ENCODE assay signal across 9 mouse cellular contexts in the genomic region with DNA sequence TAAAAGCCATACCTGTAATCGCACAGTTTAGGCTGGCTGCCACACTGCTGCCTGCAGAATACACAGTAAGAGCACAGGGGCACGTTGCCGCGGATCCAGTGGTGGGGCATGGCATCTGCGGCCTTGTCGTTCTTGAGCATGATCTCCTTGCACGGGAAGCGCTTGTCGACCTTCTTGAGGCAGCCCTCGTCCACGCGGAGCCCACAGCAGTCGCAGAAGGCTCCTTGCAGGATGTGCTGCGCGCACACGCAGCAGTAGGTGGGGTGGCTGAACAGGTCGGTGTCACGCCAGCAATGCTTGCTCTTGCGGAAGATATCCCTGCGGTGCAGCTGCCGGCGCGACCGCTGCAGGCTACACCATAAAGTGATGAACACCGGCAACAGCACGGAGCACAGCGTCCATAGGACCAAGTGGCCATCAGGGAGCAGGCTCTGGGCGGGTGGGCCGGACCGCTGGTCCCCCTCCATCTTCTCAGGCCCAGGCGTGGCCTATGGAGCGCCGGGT. TPM values are rescaled to one million over a fixed set of nuclear protein-coding genes. Genes with fewer than 3 reads are reported as not detected.
DNase-seq lines count a peak whose midpoint lies in the region; ATAC-seq and TF ChIP-seq lines count a peak whose summit lies in the region.
"Had no signal": no experiment of that assay in that cellular context is flagged by ENCODE, and none has a peak within 500 bp of the region (broad histone marks: within the 10 kb centered on the region; RNA-seq: fewer than 3 reads in every experiment).

No protein-coding gene starts in this region.

- peak overlapping the region; percentile 94 for H3K4me3 ChIP-seq in heart, embryonic 16.5 days (ENCODE audit: low read length)
- peak overlapping the region; percentile 79 for H3K4me3 ChIP-seq in limb, embryonic 14.5 days (replicated peaks; ENCODE audit: low read length)
- peak overlapping the region; percentile 93 for H3K4me3 ChIP-seq in midbrain, postnatal 0 days (ENCODE audit: low read depth, low read length)

- peaks cover 26% of the 10 kb centered on the region for H3K4me1 ChIP-seq in heart, embryonic 16.5 days (ENCODE audit: control insufficient read depth, insufficient read depth, low read length)
- H3K4me1 ChIP-seq in limb, embryonic 14.5 days (ENCODE audit: control insufficient read depth, insufficient read depth, low read length) = peaks cover 15% of the 10 kb centered on the region
- H3K4me1 ChIP-seq in midbrain, postnatal 0 days (ENCODE audit: insufficient read depth, low read length) = peaks cover 27% of the 10 kb centered on the region

- under 1% methylated on average over 33 of the region's 33 CpGs for WGBS in heart, embryonic 16.5 days
- WGBS in limb, embryonic 14.5 days = 0% methylated on average over 32 of the region's 33 CpGs
- under 1% methylated on average over 33 of the region's 33 CpGs for WGBS in midbrain, postnatal 0 days

- peak overlapping the region; percentile 92 for H3K9ac ChIP-seq in heart, embryonic 16.5 days (ENCODE audit: low read length)
- peak overlapping the region; percentile 78 for H3K9ac ChIP-seq in limb, embryonic 14.5 days (ENCODE audit: low read depth, low read length, severe bottlenecking)
- H3K9ac ChIP-seq in midbrain, postnatal 0 days (replicated peaks; ENCODE audit: low read length, poor library complexity, severe bottlenecking) = peak overlapping the region; percentile 97

- peak; percentile 11; the same call in 1 of the 2 replicates for TF ChIP-seq CTCF in midbrain, postnatal 0 days (IDR thresholded peaks at IDR 0.05)

- peak; percentile 34 to 51 for DNase-seq in adrenal gland, postnatal 36 days
- DNase-seq in adrenal gland, adult 18-20 months (ENCODE audit: low spot score in 2 of 2) = no peak
- DNase-seq in B cell, adult 2 months = peak; percentile 53 to 61
- peak; percentile 57 for DNase-seq in embryo, embryonic 11 days
- DNase-seq in limb, embryonic 14.5 days (ENCODE audit: low spot score) = no peak
- peak; percentile 26 for DNase-seq in midbrain, postnatal 0 days (ENCODE audit: low spot score)
- peak; percentile 67 to 76 for DNase-seq in thymus, adult 18-20 months

- no peaks in the 10 kb centered on the region for H3K9me3 ChIP-seq in heart, embryonic 16.5 days (replicated peaks; ENCODE audit: control insufficient read depth, low read length)
- no peaks in the 10 kb centered on the region for H3K9me3 ChIP-seq in limb, embryonic 14.5 days (ENCODE audit: control insufficient read depth, low read length)
- H3K9me3 ChIP-seq in midbrain, postnatal 0 days (ENCODE audit: low read length) = no peaks in the 10 kb centered on the region

- peak overlapping the region; percentile 74 for H3K27ac ChIP-seq in heart, embryonic 16.5 days (ENCODE audit: low read length)
- peak overlapping the region; percentile 61 for H3K27ac ChIP-seq in limb, embryonic 14.5 days (replicated peaks; ENCODE audit: low read depth, low read length)
- H3K27ac ChIP-seq in midbrain, postnatal 0 days (ENCODE audit: low read depth, low read length) = peak overlapping the region; percentile 88

- ATAC-seq in heart, embryonic 16.5 days (replicated peaks; ENCODE audit: extremely low read depth, insufficient read depth, low FRiP score) = peak; percentile 33
- ATAC-seq in limb, embryonic 14.5 days (ENCODE audit: low FRiP score, low read depth) = no peak; the same call in none of the 2 replicates
- ATAC-seq in midbrain, postnatal 0 days (ENCODE audit: low FRiP score) = peak; percentile 52; the same call in 1 of the 2 replicates

- no peak for TF ChIP-seq POLR2A in limb, embryonic 14.5 days (IDR thresholded peaks at IDR 0.05; ENCODE audit: borderline replicate concordance, extremely low read depth, insufficient read depth, insufficient read length)

- H3K36me3 ChIP-seq in heart, embryonic 16.5 days (ENCODE audit: control insufficient read depth, insufficient read depth) = no peaks in the 10 kb centered on the region
- H3K36me3 ChIP-seq in limb, embryonic 14.5 days (ENCODE audit: control insufficient read depth, insufficient read depth, low read length) = no peaks in the 10 kb centered on the region
- H3K36me3 ChIP-seq in midbrain, postnatal 0 days (ENCODE audit: insufficient read depth, low read length) = no peaks in the 10 kb centered on the region

- no peaks in the 10 kb centered on the region for H3K27me3 ChIP-seq in heart, embryonic 16.5 days (ENCODE audit: control insufficient read depth, insufficient read depth, low read length)
- H3K27me3 ChIP-seq in limb, embryonic 14.5 days (ENCODE audit: control insufficient read depth, insufficient read depth, low read length) = no peaks in the 10 kb centered on the region
- no peaks in the 10 kb centered on the region for H3K27me3 ChIP-seq in midbrain, postnatal 0 days (ENCODE audit: insufficient read depth, low read length)

- H3K4me2 ChIP-seq in heart, embryonic 16.5 days (ENCODE audit: low read depth, low read length) = peak overlapping the region; percentile 88
- peak overlapping the region; percentile 83 for H3K4me2 ChIP-seq in limb, embryonic 14.5 days (replicated peaks; ENCODE audit: low read depth, low read length, severe bottlenecking)
- H3K4me2 ChIP-seq in midbrain, postnatal 0 days (ENCODE audit: low read depth, low read length, poor library complexity, severe bottlenecking) = peak overlapping the region; percentile 88

RNA-seq across cellular contexts. Expression of gene Dgke, which starts 6.7 kb away (rescaled TPM):
- 10 to 100 TPM; 12.1 to 17.3 TPM for total RNA-seq in adrenal gland, postnatal 36 days (2021)
- 10 to 100 TPM; 10.9 to 12.2 TPM for total RNA-seq in adrenal gland, adult 18-20 months (2021)
- polyA plus RNA-seq in heart, embryonic 16.5 days (2015; fragmentation: Nextera tagmentation; extraction: Ambion mirVana) = 7.8 and 8.7 TPM in 2 replicates
- 6.2 and 7.0 TPM in 2 replicates for polyA plus RNA-seq in limb, embryonic 14.5 days (2012; rRNA removed)
- polyA plus RNA-seq in limb, embryonic 14.5 days (2014; fragmentation: Nextera tagmentation; extraction: Ambion mirVana) = 3.3 and 3.6 TPM in 2 replicates
- 35.4 and 44.2 TPM in 2 replicates for total RNA-seq in midbrain, postnatal 0 days (2014; rRNA removed)
- polyA plus RNA-seq in midbrain, postnatal 0 days (2015; fragmentation: Nextera tagmentation; extraction: Ambion mirVana) = 16.0 TPM in 2 replicates

RNA-seq across cellular contexts. Expression of gene Gm525, which starts 13.7 kb away (rescaled TPM):
- total RNA-seq in adrenal gland, postnatal 36 days (2021) = not detected
- total RNA-seq in adrenal gland, adult 18-20 months (2021) = not detected
- 4.7 and 9.1 TPM in 2 replicates for polyA plus RNA-seq in heart, embryonic 16.5 days (2015; fragmentation: Nextera tagmentation; extraction: Ambion mirVana)
- polyA plus RNA-seq in limb, embryonic 14.5 days (2012; rRNA removed) = 2.3 and 3.1 TPM in 2 replicates
- polyA plus RNA-seq in limb, embryonic 14.5 days (2014; fragmentation: Nextera tagmentation; extraction: Ambion mirVana) = 1.8 and 2.1 TPM in 2 replicates
- not detected in 2 replicates for total RNA-seq in midbrain, postnatal 0 days (2014; rRNA removed)
- polyA plus RNA-seq in midbrain, postnatal 0 days (2015; fragmentation: Nextera tagmentation; extraction: Ambion mirVana) = 0.60 TPM in 1 of 2 replicates, not detected in the other
- total RNA-seq: layer of hippocampus, postnatal 14 days had no signal

Comparison
In these comparisons a context has a peak if more than half of its experiments do, and no peak if none do; other contexts are left out.
1. DNase-seq: peak in adrenal gland, postnatal 36 days (2 of 2), B cell, adult 2 months (2 of 2), embryo, embryonic 11 days (single experiment), midbrain, postnatal 0 days (single experiment) and thymus, adult 18-20 months (2 of 2); none in adrenal gland, adult 18-20 months (0 of 2) and limb, embryonic 14.5 days (single experiment).
2. Peak in every context shown above with its lines, with median percentiles within 50 percentile points of each other: H3K27ac ChIP-seq, H3K4me2 ChIP-seq, H3K4me3 ChIP-seq and H3K9ac ChIP-seq.